Mouse (Mus musculus) ovary, postnatal 36 days (tissue): ENCODE measurements at regions not wholly inside any gene's neighbourhood (a gene's known extent, or its start where the extent isn't known, plus 50 kb on each side); places are given as distances from the start of the nearest gene placed in this dataset.

Experiments used
- DNase-seq: peaks from one replicate; pipeline ENCODE4 v3.0.0; 2022; ENCODE audit warnings: low spot score, mixed read lengths

- no peak for DNase-seq
Observed at GRCm38 (mm10) chr16:12903161-12903560, 206.3 kb upstream of the Ercc4 start.

GRCm38 (mm10) chr16:12904937-12905336 lies 204.5 kb upstream of the Ercc4 start:
- no peak for DNase-seq

- no peak for DNase-seq
Observed at GRCm38 (mm10) chr16:12924668-12925067, 184.8 kb upstream of the Ercc4 start.

GRCm38 (mm10) chr16:12925931-12926330 lies 183.6 kb upstream of the Ercc4 start:
- DNase-seq = no peak

GRCm38 (mm10) chr16:12931111-12931510 lies 178.4 kb upstream of the Ercc4 start:
- no peak for DNase-seq

- DNase-seq = no peak
Observed at GRCm38 (mm10) chr16:12932959-12933358, 176.5 kb upstream of the Ercc4 start.

- no peak for DNase-seq
Observed at GRCm38 (mm10) chr16:12934586-12934985, 174.9 kb upstream of the Ercc4 start.

GRCm38 (mm10) chr16:12935266-12935665 lies 174.2 kb upstream of the Ercc4 start:
- DNase-seq = no peak

- DNase-seq = no peak
Observed at GRCm38 (mm10) chr16:12936571-12936970, 172.9 kb upstream of the Ercc4 start.

GRCm38 (mm10) chr16:12938563-12938962 lies 170.9 kb upstream of the Ercc4 start:
- DNase-seq = no peak

GRCm38 (mm10) chr16:12951176-12951575 lies 158.3 kb upstream of the Ercc4 start:
- DNase-seq = no peak

- no peak for DNase-seq
Observed at GRCm38 (mm10) chr16:12954028-12954427, 155.5 kb upstream of the Ercc4 start.

GRCm38 (mm10) chr16:12956416-12956815 lies 153.1 kb upstream of the Ercc4 start:
- no peak for DNase-seq

- no peak for DNase-seq
Observed at GRCm38 (mm10) chr16:12960885-12961284, 148.6 kb upstream of the Ercc4 start.

- DNase-seq = no peak
Observed at GRCm38 (mm10) chr16:12982681-12983080, 126.8 kb upstream of the Ercc4 start.

- no peak for DNase-seq
Observed at GRCm38 (mm10) chr16:13001288-13001880, 108.1 kb upstream of the Ercc4 start.

GRCm38 (mm10) chr16:13012863-13013262 lies 96.6 kb upstream of the Ercc4 start:
- no peak for DNase-seq

- no peak for DNase-seq
Observed at GRCm38 (mm10) chr16:13013891-13014644, 95.4 kb upstream of the Ercc4 start.

- DNase-seq = peak; percentile 35
Observed at GRCm38 (mm10) chr16:13022875-13023274, 86.6 kb upstream of the Ercc4 start.

GRCm38 (mm10) chr16:13025393-13025792 lies 84.1 kb upstream of the Ercc4 start:
- no peak for DNase-seq

- no peak for DNase-seq
Observed at GRCm38 (mm10) chr16:13034136-13034535, 75.3 kb upstream of the Ercc4 start.

GRCm38 (mm10) chr16:13036596-13036995 lies 72.9 kb upstream of the Ercc4 start:
- DNase-seq = no peak

- DNase-seq = peak; percentile 13
Observed at GRCm38 (mm10) chr16:13040312-13041100, 69.0 kb upstream of the Ercc4 start.
